Mouse (Mus musculus) G1E (cell line): ENCODE results near the gene Gm26992.

Experiments
- CTCF ChIP-seq: IDR thresholded peaks from 2 replicates; pipeline ENCODE4 v1.5.1; 2012; ENCODE audit warnings: low read depth, low read length, inconsistent platforms, mixed read lengths
- GATA1 ChIP-seq: IDR thresholded peaks from 2 replicates; pipeline ENCODE4 v1.6.1; 2012; ENCODE audit warnings: borderline replicate concordance, low read length, inconsistent platforms, mixed read lengths
- GATA2 ChIP-seq: IDR thresholded peaks from 2 replicates; pipeline ENCODE4 v1.6.1; 2012; ENCODE audit warnings: low read depth, low read length, inconsistent platforms, borderline replicate concordance

DNA sequence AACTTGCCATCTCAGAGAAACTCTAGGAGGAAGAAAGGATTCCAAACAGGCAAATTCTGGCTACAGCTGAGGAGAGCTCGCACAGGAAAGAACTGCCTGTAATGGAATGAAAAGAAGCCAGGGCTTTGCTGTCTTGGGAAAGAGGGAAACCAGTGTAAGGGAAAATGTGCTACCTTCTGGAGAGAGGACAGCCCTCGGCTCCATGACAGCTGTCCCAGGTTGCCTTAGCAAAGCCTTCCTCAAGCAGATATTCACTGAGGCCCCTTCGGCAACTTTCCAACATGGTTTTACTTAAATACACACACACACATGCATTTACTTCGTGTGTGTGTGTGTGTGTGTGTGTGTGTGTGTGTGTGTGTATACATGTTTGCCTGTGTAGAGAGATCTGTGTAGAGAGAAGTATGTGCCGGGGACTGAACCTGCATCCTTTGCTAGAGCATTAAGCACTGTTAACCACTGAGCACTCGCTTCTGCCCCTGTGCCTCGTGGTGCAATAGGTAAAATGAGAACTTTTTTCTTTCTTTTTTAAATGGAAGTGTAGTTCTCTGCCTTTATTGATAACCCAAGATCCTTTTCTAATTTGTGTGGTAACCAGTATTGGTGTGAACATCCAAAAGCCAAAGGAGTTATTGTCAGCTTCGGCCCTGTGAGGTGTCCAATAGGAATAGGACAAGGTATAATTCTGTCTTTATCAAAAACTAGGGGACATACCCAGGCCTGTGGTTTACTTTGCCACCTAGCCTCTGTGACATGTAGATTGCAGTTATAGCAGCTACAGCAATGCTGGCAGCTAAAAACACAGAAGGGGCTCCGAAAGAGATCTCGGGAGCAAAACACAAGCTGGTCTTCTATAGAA lies 70.8 kb downstream of the Gm26992 start:
- TF ChIP-seq CTCF (no peak), GATA2 (no peak), GATA1 (no peak)
